Mouse (Mus musculus): ENCODE results near the gene Ltbr.

- no peak for TF ChIP-seq EP300 (IDR thresholded peaks at IDR 0.05; ENCODE audit: insufficient read depth, low read depth, low read length)
- no peak for TF ChIP-seq POLR2A (IDR thresholded peaks at IDR 0.05; ENCODE audit: insufficient read depth, low read length)
- no peak for TF ChIP-seq CTCF (IDR thresholded peaks at IDR 0.05; ENCODE audit: low read depth, low read length)
Measured at GRCm38 (mm10) chr6:125272228-125272785, 41.4 kb downstream of the Ltbr start.
